Mouse (Mus musculus) spleen, adult 2 months (tissue): ENCODE measurements around the gene Ttk. TPM values are rescaled to one million over a fixed set of nuclear protein-coding genes. Genes with fewer than 3 reads are reported as not detected.

Experiments used
- DNase-seq, 2 experiments: peaks; one replicate each; pipeline versions ENCODE4 v3.0.0 to v3.0.0-alpha.2; 2012 to 2021; ENCODE audit warnings: low spot score in 2 of 2, low read depth in 1 of 2
- H3K27ac ChIP-seq: fragments of 200-500 bp; 2 replicates; pipeline ENCODE4 v1.5.1; 2012; ENCODE audit warnings: low read length, inconsistent platforms; ENCODE audit not compliant: insufficient read depth
- H3K27me3 ChIP-seq: fragments of 200-500 bp; 2 replicates; pipeline ENCODE4 v1.6.1; 2012; ENCODE audit warnings: mild to moderate bottlenecking, moderate library complexity, low read length, inconsistent platforms; ENCODE audit not compliant: control insufficient read depth, insufficient read depth
- H3K36me3 ChIP-seq: fragments of 200-500 bp; 2 replicates; pipeline ENCODE4 v1.6.1; 2012; ENCODE audit warnings: mild to moderate bottlenecking, low read length, inconsistent platforms; ENCODE audit not compliant: control insufficient read depth, insufficient read depth
- H3K4me1 ChIP-seq: fragments of 200-500 bp; 2 replicates; pipeline ENCODE4 v1.6.1; 2011; ENCODE audit warnings: inconsistent platforms; ENCODE audit not compliant: control insufficient read depth, insufficient read depth, insufficient read length
- H3K4me3 ChIP-seq: fragments of 200-500 bp; 2 replicates; pipeline ENCODE4 v1.5.1; 2011; ENCODE audit warnings: mild to moderate bottlenecking, inconsistent platforms; ENCODE audit not compliant: insufficient read depth, insufficient read length; ENCODE audit errors: extremely low read depth
- CTCF ChIP-seq: fragments of 200-500 bp; IDR thresholded peaks from 2 replicates; pipeline ENCODE4 v1.5.1; 2011; ENCODE audit warnings: mild to moderate bottlenecking, inconsistent platforms; ENCODE audit not compliant: insufficient read depth, insufficient read length, insufficient replicate concordance; ENCODE audit errors: extremely low read depth
- POLR2A ChIP-seq: fragments of 200-500 bp; IDR thresholded peaks from 2 replicates; pipeline ENCODE4 v1.6.1; 2011; ENCODE audit warnings: low read depth, low read length, inconsistent platforms
- WGBS: fragments of 180-500 bp; shearing (Covaris S2); methylation state at CpG from one replicate; pipeline ENCODE4 v1.1.7; 2018; 5-methylcytosine and 5-hydroxymethylcytosine counted together
- polyA plus RNA-seq: library from polyadenylated mRNA; depleted of rRNA; stranded (reverse); fragments of >200 nt; gene quantifications from 2 replicates; pipeline ENCODE4 v1.2.3, GENCODE M21; 2012; rRNA removed

Gene Ttk
- polyA plus RNA-seq = 0.21 and 0.48 TPM in 2 replicates

DNA sequence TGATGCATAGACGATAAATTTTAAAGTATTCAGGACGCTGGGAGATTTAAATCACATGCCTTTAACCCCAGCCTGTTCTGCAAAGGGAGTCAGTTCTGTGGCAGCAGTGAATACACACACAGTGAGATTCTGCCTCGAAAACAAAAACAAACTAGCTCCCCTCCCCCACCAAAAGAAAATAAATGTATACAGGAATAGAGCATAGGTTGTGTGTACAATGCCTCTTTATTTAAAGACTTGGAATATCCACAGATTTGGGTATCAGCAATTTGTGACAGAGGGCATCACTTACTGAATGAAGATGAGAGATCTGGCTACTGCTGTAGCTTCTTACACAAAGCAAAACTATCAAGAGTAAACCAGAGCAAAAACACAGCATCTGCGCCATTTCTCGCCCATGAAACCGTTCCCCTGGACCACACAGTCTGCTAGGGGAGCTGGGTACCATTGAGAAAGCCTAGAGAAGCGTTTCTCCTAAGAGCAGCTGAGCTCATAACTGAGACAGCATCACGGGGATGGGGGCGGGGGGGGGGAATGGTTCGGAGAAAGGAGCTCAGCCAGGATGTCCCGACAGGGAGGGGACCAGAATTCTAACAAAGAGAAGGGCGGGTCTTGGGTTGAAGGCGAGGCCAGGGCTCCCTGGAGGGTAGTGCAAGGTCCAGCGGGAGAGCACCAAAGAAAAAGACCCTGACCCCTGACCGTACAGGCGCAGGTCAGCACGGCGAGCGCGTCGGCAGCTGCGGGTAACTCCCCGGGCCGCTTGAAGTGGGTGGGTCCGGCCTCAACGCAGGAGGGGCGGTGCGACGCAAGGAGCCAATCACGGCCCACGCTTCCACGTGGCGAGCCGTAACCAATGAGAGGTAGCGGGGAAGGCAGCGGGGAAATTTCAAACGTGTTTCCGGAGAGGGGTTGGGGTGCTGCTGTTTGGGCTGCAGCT, at the start of gene Ttk:
Ttk (plus strand) TSS at position 879 of the 937 bp plus-strand sequence.
- H3K4me1 ChIP-seq = peaks cover 2% of the 10 kb centered on the region; the same call in 1 of the 2 replicates
- peak within 1 kb of the TSS; percentile 96 for H3K4me3 ChIP-seq
- no peaks in the 10 kb centered on the region for H3K36me3 ChIP-seq
- no peaks in the 10 kb centered on the region for H3K27me3 ChIP-seq
- WGBS = 2% methylated on average over 38 of the region's 38 CpGs
- H3K27ac ChIP-seq = peak within 1 kb of the TSS; percentile 81
- peak; percentile 75 to 86 for DNase-seq
- TF ChIP-seq POLR2A = peak; percentile 86
- TF ChIP-seq CTCF = no peak

DNA sequence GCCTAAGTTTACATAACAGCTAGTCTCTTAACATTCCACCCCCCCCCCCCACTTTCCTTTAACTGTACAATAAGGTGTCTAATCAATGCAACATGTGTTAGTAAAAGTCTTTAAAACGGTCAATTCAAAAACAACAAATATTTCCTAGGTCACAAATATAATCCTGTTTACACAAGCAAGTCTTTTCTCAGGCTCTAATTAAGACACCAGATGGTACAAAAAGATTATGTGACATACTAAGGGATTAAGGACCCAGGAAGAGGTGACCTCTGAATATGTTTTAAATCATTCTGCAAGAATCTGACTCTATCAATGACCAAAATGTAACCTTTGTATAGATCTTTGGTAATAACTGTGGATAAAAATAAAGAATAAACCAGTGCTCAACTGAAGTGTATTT, 49.0 kb upstream of the Ttk start:
- DNase-seq = no peak
- no peak for TF ChIP-seq CTCF
- no peak for TF ChIP-seq POLR2A
- Histone ChIP-seq H3K36me3 (no peaks in the 10 kb centered on the region), H3K4me3 (no peak overlapping the region), H3K27ac (no peak overlapping the region), H3K4me1 (no peaks in the 10 kb centered on the region), H3K27me3 (no peaks in the 10 kb centered on the region)
- 85% methylated on average over 1 of the region's 1 CpGs for WGBS

DNA sequence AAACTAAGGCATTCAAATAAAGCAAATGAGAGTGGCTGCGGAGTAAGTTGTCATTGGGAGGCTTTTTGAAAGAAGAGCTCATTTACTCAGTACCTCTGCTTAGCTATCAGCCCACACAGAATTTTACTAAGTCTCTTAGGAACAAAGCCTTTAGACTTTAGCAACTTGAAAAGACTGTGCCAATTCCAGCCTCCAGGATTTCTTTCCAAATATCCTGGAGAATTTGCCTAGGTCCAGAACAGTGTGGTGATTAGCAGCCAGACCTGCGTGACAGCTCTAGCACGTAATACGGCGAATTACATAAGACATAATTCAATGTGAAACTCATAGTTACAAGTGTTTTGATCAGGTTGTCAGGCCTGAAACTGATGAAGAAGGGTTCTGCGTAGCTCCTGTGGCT, 45.2 kb upstream of the Ttk start:
- Histone ChIP-seq H3K36me3 (no peaks in the 10 kb centered on the region), H3K4me3 (no peak overlapping the region), H3K27me3 (no peaks in the 10 kb centered on the region), H3K27ac (no peak overlapping the region), H3K4me1 (no peaks in the 10 kb centered on the region)
- WGBS = 94% methylated on average over 6 of the region's 6 CpGs
- DNase-seq = no peak
- TF ChIP-seq CTCF (no peak), POLR2A (no peak)

DNA sequence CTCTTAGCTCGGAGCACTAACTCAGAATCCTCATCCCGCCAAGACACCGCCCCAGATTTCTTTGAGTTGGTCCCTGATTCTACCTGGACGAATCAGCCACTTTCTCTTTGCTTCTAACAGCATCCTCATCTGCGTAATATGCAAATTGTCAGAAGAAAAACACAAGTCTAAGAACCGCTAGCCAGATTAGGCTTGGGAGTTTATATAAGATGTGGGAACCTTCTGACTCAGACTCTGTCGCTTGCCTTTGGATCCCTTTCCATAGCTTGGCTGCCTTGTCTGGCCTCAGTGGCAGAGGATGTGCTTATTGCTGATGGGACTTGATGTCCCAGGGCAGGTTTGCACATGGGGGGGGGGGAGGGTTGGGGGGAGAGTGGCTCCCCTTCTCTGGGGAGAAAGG, 37.6 kb upstream of the Ttk start:
- Histone ChIP-seq H3K27ac (no peak overlapping the region), H3K4me1 (no peaks in the 10 kb centered on the region), H3K4me3 (no peak overlapping the region), H3K27me3 (no peaks in the 10 kb centered on the region), H3K36me3 (no peaks in the 10 kb centered on the region)
- 91% methylated on average over 7 of the region's 7 CpGs for WGBS
- TF ChIP-seq POLR2A (no peak), CTCF (no peak)
- no peak for DNase-seq

DNA sequence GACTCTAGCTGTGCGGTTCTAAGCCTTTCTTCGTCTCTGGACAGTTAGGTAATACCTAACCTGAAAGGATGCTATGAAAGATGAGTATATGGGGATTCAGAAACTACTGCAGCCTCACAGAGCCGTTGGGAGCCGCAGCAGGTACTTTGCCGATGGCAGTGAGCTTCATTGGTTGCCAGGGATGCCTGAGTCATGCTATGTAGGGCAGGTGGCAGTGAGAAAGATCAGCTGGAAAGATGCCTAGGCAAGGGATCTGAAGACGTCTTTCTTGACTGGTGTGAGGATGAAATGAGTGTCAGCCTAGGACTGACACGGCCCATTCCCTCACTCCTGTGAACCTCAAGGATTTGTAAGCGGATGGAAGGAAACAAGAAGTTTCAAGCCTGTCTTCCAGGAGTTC, 36.6 kb upstream of the Ttk start:
- no peak for DNase-seq
- WGBS = 89% methylated on average over 8 of the region's 8 CpGs

DNA sequence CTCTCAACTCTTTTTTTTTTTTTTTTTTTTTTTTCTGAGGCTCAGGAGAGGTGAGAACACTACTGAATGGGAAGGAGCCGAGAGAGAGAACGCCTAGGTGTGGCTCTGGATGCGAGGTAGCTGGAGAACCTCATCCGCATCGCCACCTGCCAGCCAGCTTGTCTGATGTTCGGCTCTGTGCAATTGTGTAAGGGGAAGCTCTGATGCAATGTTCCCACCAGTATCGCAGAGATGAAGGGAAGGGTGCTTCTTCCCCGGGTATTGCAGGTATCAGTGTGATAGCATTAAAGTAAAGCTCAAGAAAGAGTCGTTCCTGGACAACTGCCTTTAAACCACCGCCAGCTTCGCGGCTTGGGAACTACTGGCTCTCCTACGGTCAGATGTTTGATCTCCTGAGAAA, 30.1 kb upstream of the Ttk start:
- 65% methylated on average over 13 of the region's 13 CpGs for WGBS
- Histone ChIP-seq H3K36me3 (no peaks in the 10 kb centered on the region), H3K4me3 (no peak overlapping the region), H3K27ac (no peak overlapping the region), H3K4me1 (peaks cover 12% of the 10 kb centered on the region), H3K27me3 (peaks cover 20% of the 10 kb centered on the region)
- no peak for DNase-seq
- TF ChIP-seq CTCF (no peak), POLR2A (no peak)

More for the DNA sequence above, 36.6 kb upstream of the Ttk start:
- Histone ChIP-seq H3K27me3 (0 out of 2 replicates have a peak, but pooled peaks cover 2% of the 10 kb centered on the region), H3K4me3 (no peak overlapping the region), H3K4me1 (no peaks in the 10 kb centered on the region), H3K36me3 (no peaks in the 10 kb centered on the region), H3K27ac (no peak overlapping the region)
- TF ChIP-seq CTCF (no peak), POLR2A (no peak)
